Mouse (Mus musculus) liver, embryonic 16.5 days (tissue): ENCODE measurements around the gene Clic3. TPM values are rescaled to one million over a fixed set of nuclear protein-coding genes. Genes with fewer than 3 reads are reported as not detected.
"Not testable (repeated sequence)": the region's sequence is repeated elsewhere in the genome, so short reads cannot be mapped to it uniquely, and the experiment has no call there.

Experiments used
- ATAC-seq: fragments of 200-750 bp; cut with Nextera tagmentation; 2 replicates; pipeline ENCODE4 v1.8.0; 2017; ENCODE audit warnings: low read depth, mild to moderate bottlenecking, moderate number of reproducible peaks, moderate library complexity
- H3K27ac ChIP-seq: fragments of 300-500 bp; sonication (generic); 2 replicates; pipeline ENCODE4 v1.5.1; 2014; ENCODE audit warnings: mild to moderate bottlenecking, low read length
- H3K27me3 ChIP-seq: fragments of 300-500 bp; sonication (generic); 2 replicates; pipeline ENCODE4 v1.6.1; 2014; ENCODE audit warnings: low read depth, low read length, mixed read lengths; ENCODE audit not compliant: control insufficient read depth, insufficient read depth
- H3K36me3 ChIP-seq: fragments of 300-500 bp; sonication (generic); 2 replicates; pipeline ENCODE4 v1.6.1; 2014; ENCODE audit warnings: mild to moderate bottlenecking; ENCODE audit not compliant: control insufficient read depth, insufficient read depth
- H3K4me1 ChIP-seq: fragments of 300-500 bp; sonication (generic); 2 replicates; pipeline ENCODE4 v1.6.1; 2014; ENCODE audit warnings: low read depth, low read length, mixed read lengths; ENCODE audit not compliant: control insufficient read depth
- H3K4me2 ChIP-seq: fragments of 300-500 bp; sonication (generic); 2 replicates; pipeline ENCODE4 v1.6.1; 2014; ENCODE audit warnings: low read depth, low read length, mixed read lengths
- H3K4me3 ChIP-seq: fragments of 300-500 bp; sonication (generic); 2 replicates; pipeline ENCODE4 v1.5.1; 2014; ENCODE audit warnings: low read depth, mild to moderate bottlenecking, low read length
- H3K9ac ChIP-seq: fragments of 300-500 bp; sonication (generic); 2 replicates; pipeline ENCODE4 v1.6.1; 2014; ENCODE audit warnings: low read depth, low read length
- H3K9me3 ChIP-seq: fragments of 300-500 bp; sonication (generic); replicated peaks from 2 replicates; pipeline ENCODE4 v1.6.1; 2016; ENCODE audit warnings: low read length; ENCODE audit not compliant: control insufficient read depth
- WGBS: fragments of 180-500 bp; shearing (Covaris S2); extraction: QIAGEN DNeasy Blood & Tissue Kit; methylation state at CpG from one replicate; pipeline ENCODE4 v1.1.7; 2014; ENCODE audit not compliant: insufficient replicate concordance; 5-methylcytosine and 5-hydroxymethylcytosine counted together
- polyA plus RNA-seq: library from polyadenylated mRNA; unstranded; fragments of >200 nt; fragmentation: Nextera tagmentation; extraction: Ambion mirVana; gene quantifications from 2 replicates; pipeline ENCODE4 v1.2.1, GENCODE M21; 2015

Clic3 gene
- 0.54 and 0.63 TPM in 2 replicates for polyA plus RNA-seq

DNA sequence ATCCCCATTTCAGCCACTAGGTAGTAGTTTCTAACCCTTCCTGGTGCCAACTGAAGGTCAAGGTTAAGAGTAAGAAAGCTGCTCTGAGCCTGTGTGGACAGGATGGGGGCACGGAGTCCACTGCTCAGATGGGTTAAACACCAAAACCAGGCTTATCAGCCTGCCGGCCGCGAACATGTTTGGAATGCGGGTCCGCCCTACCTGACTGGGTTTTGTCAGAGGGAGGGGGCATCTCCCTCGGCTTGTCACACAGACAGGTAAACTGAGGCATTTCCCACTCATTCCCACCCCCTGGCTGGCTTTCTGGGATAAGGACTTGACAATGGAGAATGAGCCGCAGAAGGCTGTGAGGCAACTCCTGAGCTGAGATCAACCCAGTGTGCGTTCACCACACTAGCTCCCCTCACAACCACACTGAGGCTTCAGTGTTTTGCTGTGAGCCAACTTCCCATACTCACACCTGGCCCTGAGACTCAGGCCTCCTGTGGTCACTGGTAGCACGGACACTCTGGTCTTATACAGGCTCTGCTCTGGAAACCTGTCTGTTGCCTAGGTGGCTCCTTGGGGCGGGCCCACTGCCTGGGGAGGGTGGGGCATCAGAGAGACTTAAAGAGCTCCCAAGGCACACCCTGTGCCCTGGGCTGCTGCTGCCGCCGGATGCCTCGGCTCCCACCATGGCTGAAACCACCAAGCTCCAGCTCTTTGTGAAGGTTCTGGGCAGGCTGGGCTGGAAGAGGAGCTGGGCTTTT is at the start of gene Clic3:
TSS of gene Clic3 (plus strand) at position 634 of the 749 bp plus-strand sequence.
- no peak within 1 kb of the TSS for H3K4me2 ChIP-seq
- no peak within 1 kb of the TSS for H3K27ac ChIP-seq
- H3K9me3 ChIP-seq, result no peaks in the 10 kb centered on the region
- H3K4me3 ChIP-seq, result no peak within 1 kb of the TSS
- H3K36me3 ChIP-seq, result no peaks in the 10 kb centered on the region
- no peak within 1 kb of the TSS for H3K9ac ChIP-seq
- no peaks in the 10 kb centered on the region for H3K27me3 ChIP-seq
- WGBS, result 57% methylated on average over 14 of the region's 14 CpGs
- peaks cover 21% of the 10 kb centered on the region for H3K4me1 ChIP-seq
- no peak for ATAC-seq

DNA sequence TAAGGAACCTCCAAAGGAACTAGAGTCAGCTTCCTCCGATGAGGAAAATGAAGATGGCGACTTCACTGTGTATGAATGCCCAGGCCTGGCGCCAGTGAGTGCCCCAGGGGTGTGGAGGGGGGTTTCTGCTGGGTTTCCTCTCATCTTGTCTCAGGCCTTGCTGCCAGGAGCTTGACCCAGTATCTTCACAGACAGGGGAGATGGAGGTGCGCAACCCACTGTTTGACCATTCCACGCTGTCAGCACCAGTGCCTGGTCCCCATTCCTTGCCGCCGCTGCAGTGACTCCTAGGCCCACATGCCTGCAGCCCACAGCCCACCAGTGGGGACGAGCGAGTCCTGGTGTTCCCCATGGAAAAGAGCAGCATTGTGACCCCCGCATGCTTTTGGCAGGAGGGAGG is 47.7 kb upstream of the Clic3 start:
- no peak overlapping the region for H3K4me2 ChIP-seq
- H3K9ac ChIP-seq, result no peak overlapping the region
- no peak overlapping the region for H3K27ac ChIP-seq
- no peaks in the 10 kb centered on the region for H3K9me3 ChIP-seq
- 67% methylated on average over 10 of the region's 10 CpGs for WGBS
- peaks cover 12% of the 10 kb centered on the region for H3K27me3 ChIP-seq
- no peak overlapping the region for H3K4me3 ChIP-seq
- H3K36me3 ChIP-seq, result no peaks in the 10 kb centered on the region
- H3K4me1 ChIP-seq, result no peaks in the 10 kb centered on the region
- no peak for ATAC-seq

DNA sequence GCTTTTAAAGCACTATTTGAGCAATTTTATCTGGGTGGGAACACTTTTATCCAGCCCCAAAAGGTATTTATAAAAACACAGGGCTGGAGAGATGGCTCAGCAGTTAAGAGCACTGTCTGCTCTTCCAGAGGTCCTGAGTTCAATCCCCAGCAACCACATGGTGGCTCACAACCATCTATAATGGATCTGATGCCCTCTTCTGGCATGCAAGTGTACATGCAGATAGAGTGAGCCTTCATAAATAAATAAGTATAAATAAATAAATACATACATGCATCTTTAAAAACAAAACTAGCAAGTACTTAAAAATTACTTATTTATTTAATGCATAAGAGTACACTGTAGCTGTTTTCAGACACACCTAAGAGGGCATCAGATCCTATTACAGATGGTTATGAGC is 43.2 kb upstream of the Clic3 start:
- ATAC-seq, H3K9me3 ChIP-seq, H3K4me2 ChIP-seq, H3K9ac ChIP-seq, H3K36me3 ChIP-seq, H3K4me1 ChIP-seq, H3K27ac ChIP-seq, H3K4me3 ChIP-seq, H3K27me3 ChIP-seq: not testable (repeated sequence)

DNA sequence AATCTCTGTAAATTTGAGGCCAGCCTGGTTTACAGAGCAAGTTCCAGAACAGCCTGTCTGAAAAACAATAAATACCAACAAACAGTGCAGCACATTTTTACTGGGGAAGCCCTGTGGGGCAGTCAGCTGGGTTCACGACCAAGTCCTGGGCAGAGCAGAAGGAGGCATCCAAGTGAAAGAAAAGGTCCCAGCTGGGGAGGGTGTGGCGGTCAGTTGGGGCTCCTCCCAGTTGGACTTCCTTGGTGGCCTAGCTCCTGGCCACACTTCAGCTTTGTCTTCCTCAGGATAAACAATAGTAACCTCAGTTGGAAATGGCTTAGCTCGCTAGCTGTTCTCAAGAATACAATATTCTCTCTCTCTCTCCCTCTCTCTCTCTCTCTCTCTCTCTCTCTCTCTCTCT is 39.2 kb upstream of the Clic3 start:
- Histone ChIP-seq H3K36me3 (no peaks in the 10 kb centered on the region), H3K4me2 (no peak overlapping the region), H3K9ac (no peak overlapping the region), H3K27ac (no peak overlapping the region), H3K4me3 (no peak overlapping the region), H3K9me3 (no peaks in the 10 kb centered on the region), H3K4me1 (no peaks in the 10 kb centered on the region), H3K27me3 (no peaks in the 10 kb centered on the region)
- 31% methylated on average over 3 of the region's 3 CpGs for WGBS
- ATAC-seq, result no peak

DNA sequence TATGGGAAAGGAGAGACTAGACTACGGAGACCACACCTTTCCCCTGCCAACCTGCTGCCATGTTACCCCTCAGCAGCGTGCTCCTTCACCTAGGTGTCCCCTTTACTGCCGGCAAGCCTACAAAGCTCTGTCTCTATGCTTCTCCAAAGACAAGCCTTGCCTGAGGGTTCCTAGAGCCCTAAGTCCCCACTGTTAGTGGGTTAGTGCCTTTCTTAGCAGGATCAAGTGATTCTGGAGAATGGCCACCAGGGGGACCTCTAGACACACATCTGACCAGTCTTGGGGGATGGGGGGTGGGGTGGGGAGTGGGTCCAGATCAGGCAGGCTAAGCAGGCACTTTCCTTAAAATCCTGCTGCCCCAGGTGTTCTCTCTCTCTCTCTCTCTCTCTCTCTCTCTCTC is 34.7 kb upstream of the Clic3 start:
- Histone ChIP-seq H3K4me2 (no peak overlapping the region), H3K27ac (no peak overlapping the region), H3K36me3 (no peaks in the 10 kb centered on the region), H3K4me3 (no peak overlapping the region), H3K4me1 (no peaks in the 10 kb centered on the region), H3K9me3 (no peaks in the 10 kb centered on the region), H3K27me3 (no peaks in the 10 kb centered on the region), H3K9ac (no peak overlapping the region)
- 0 out of 2 replicates have a peak, but pooled peaks have one; percentile 28 for ATAC-seq
- WGBS, result 22% methylated on average over 3 of the region's 3 CpGs

DNA sequence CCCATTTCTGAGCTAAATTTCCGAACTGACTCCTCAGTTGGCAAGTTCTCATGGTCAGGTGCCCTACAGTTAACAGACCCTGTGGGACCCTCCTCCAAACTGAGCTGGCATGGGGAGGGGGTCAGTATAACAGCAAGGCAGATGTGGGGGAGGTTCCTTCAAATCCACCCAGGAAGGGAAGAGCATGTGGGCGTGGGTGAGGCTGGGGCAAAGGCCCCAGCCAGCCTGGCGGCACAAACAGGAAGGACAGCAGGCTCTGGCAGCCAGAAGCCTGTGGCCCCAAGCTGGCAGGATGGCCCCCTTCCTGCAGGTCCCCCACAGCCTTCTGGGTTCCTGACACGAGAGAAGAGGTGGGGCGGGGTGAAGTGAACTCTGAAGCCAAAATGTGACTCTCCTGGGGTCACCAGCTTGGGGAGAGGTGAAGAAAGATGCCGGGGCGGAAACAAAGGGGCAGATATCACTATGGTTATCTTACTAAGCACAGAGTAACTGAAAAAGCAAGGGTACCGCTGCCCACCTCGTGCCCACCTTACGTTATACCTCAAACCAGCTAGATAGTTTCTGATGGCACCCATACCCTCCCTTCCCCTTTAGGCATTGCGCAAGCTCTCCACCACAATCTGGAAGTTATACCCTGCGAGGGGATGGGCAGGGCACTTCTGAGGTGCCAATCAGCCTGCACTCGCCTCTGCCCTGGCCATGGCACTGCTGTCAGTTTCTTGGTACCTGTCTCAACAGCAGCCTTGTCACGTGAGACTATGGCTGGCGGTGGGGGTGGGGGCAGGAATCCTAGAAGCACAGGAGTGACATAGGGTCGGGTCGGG is 33.8 kb upstream of the Clic3 start, which contains the start of gene Fut7:
TSS of gene Fut7 (plus strand) at position 681 of the 824 bp plus-strand sequence.
- no peaks in the 10 kb centered on the region for H3K36me3 ChIP-seq
- H3K27ac ChIP-seq, result peak within 1 kb of the TSS; percentile 48; the same call in 1 of the 2 replicates
- no peaks in the 10 kb centered on the region for H3K27me3 ChIP-seq
- no peaks in the 10 kb centered on the region for H3K9me3 ChIP-seq
- H3K9ac ChIP-seq, result no peak within 1 kb of the TSS
- H3K4me1 ChIP-seq, result no peaks in the 10 kb centered on the region
- 0 out of 2 replicates have a peak, but pooled peaks have one; percentile 43 for ATAC-seq
- 14% methylated on average over 17 of the region's 17 CpGs for WGBS
- H3K4me2 ChIP-seq, result 0 out of 2 replicates have a peak within 1 kb of the TSS, but pooled peaks have one; percentile 9
- no peak within 1 kb of the TSS for H3K4me3 ChIP-seq

DNA sequence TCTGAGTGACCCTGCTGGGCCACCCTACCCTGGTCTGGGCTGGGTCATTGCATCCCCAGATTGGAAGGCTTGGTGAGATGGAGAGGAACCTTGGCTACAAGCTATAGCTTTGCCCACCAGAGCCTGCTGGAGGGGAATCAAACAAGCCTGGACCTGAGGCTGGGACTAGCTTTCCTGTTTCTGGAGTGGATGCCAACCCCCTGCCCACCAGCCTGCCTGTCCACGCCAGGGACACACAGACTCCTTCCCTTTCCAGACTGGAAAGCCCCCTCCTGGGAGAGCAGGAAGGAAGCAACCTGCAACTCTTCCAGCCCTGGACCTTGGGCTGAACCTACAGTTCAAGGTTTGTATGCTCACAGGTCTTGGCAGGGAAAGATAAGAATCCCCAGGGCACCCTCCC is 33.0 kb upstream of the Clic3 start:
- H3K4me2 ChIP-seq, result 0 out of 2 replicates have a peak overlapping the region, but pooled peaks have one; percentile 9
- no peak overlapping the region for H3K27ac ChIP-seq
- no peaks in the 10 kb centered on the region; the same call in 1 of the 2 replicates for H3K27me3 ChIP-seq
- H3K4me3 ChIP-seq, result no peak overlapping the region
- H3K9ac ChIP-seq, result no peak overlapping the region
- no peaks in the 10 kb centered on the region for H3K9me3 ChIP-seq
- WGBS, result 18% methylated on average over 1 of the region's 1 CpGs
- no peaks in the 10 kb centered on the region for H3K36me3 ChIP-seq
- peaks cover 2% of the 10 kb centered on the region for H3K4me1 ChIP-seq
- no peak for ATAC-seq

DNA sequence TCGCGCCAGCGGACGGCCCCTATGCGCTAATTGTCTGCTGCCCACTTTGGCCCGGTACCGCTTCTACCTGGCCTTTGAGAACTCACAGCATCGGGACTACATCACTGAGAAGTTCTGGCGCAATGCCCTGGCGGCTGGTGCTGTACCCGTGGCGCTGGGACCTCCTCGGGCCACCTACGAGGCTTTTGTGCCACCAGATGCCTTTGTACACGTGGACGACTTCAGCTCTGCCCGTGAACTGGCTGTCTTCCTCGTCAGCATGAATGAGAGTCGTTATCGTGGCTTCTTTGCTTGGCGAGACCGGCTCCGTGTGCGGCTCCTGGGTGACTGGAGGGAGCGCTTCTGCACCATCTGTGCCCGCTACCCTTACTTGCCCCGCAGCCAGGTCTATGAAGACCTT is 31.2 kb upstream of the Clic3 start:
- no peaks in the 10 kb centered on the region for H3K36me3 ChIP-seq
- H3K9me3 ChIP-seq, result no peaks in the 10 kb centered on the region
- peaks cover 6% of the 10 kb centered on the region for H3K4me1 ChIP-seq
- WGBS, result 58% methylated on average over 27 of the region's 27 CpGs
- no peak overlapping the region for H3K4me3 ChIP-seq
- no peak overlapping the region for H3K9ac ChIP-seq
- H3K27me3 ChIP-seq, result peaks cover 11% of the 10 kb centered on the region
- ATAC-seq, result no peak
- H3K4me2 ChIP-seq, result no peak overlapping the region
- H3K27ac ChIP-seq, result no peak overlapping the region

DNA sequence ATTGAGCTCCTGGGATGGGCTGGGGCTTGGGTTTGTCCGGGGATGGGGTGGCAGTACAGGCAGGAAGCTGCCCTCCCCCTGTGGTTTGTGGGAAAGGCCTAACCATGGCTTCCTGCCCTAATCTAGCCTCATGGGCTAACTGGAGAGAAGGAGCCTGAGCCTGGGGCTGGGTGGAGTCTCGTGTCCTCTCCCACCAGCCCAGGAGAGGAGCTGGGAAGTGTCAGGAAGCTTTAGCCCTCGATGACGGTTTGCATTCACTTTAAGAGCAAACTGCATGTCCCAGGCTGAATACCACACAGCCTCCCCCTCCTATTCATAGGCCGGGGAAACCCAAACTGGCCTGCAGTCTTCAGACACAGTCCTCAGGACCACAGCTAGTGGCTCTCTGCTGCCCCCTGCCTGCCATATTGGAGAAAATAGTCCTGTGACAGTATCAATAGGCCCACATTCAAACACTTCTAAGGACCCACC is 29.9 kb upstream of the Clic3 start:
- WGBS, result 8% methylated on average over 5 of the region's 5 CpGs
- Histone ChIP-seq H3K9me3 (no peaks in the 10 kb centered on the region), H3K4me3 (no peak overlapping the region), H3K4me2 (no peak overlapping the region), H3K36me3 (no peaks in the 10 kb centered on the region), H3K9ac (no peak overlapping the region), H3K27me3 (peaks cover 11% of the 10 kb centered on the region), H3K4me1 (peaks cover 6% of the 10 kb centered on the region), H3K27ac (no peak overlapping the region)
- ATAC-seq, result no peak
